Mouse (Mus musculus): ENCODE measurements around the gene Nhlrc2. TPM values are rescaled to one million over a fixed set of nuclear protein-coding genes. Genes with fewer than 3 reads are reported as not detected.
"Not testable (repeated sequence)": the region's sequence is repeated elsewhere in the genome, so short reads cannot be mapped to it uniquely, and the experiment has no call there.

Gene Nhlrc2
- total RNA-seq (2015; ENCODE audit: low replicate concordance) (3.8 and 5.9 TPM in 2 replicates), total RNA-seq (2017; ENCODE audit: low replicate concordance) (6.1 and 8.2 TPM in 2 replicates)

- ATAC-seq (replicated peaks; ENCODE audit: low FRiP score, poor library complexity, severe bottlenecking): peak; percentile 83
These were observed at the start of gene Nhlrc2 for GRCm38 (mm10) chr19:56548230-56549032. Nhlrc2 (plus strand) TSS chr19:56548261.

DNA sequence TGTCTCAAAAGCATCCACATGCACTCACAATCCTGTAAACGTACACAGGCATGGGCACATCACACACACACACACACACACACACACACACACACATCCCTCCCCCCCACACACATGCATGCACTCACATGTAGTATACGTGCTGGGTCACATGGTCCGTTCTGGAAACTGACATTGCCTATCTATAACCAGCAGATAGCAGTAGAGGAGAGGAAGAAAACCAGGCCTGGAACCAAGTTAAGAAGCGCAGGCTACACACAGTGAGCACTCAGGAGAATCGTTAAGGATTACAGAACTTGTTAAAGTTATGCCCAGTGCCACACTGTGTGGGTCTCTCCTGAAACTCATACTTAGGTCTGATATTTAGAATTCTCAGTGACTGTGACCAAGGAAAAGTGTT lies 45.0 kb upstream of the Nhlrc2 start:
- ATAC-seq (replicated peaks; ENCODE audit: low FRiP score, poor library complexity, severe bottlenecking): not testable (repeated sequence)

DNA sequence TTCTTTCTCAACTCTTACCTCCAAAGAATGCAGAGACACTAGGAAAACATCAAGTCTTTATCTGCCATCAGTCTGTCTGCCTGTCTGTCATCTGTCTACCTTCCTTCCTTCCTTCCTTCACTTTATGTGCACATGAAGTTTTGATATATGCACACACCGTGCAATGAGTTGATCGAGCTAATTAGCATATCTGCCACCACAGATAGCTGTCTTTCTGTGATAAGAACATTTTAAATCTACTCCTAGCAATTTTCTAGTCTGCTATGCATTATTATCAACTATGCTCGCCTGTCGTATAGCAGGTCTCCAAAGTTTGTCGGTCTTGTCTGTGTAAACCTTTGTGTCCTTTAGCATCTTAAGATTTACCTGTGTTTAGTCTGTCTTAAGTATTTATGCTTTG lies 44.5 kb upstream of the Nhlrc2 start:
- not testable (repeated sequence) for ATAC-seq (replicated peaks; ENCODE audit: low FRiP score, poor library complexity, severe bottlenecking)

- not testable (repeated sequence) for ATAC-seq (replicated peaks; ENCODE audit: low FRiP score, poor library complexity, severe bottlenecking)
These were observed 36.9 kb upstream of the Nhlrc2 start for GRCm38 (mm10) chr19:56511207-56511606.

DNA sequence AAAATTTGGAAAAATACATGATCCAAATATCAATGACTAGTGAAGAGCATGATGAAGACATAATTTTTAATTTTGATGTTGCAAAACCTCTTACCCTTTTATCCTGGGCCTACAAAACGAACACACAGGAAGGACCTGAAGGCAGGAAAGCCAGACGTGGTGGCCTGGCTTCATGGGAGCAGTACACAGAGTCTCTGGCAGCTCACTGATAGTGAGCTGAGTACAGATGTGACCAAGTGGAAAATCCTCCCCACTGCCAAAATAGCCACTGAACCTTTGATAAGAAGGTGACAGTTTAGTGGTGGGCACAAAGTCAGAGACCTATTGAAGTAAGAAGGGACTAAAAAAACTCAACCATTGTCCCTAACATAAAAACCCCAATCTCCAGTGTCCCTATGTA lies 34.5 kb upstream of the Nhlrc2 start:
- not testable (repeated sequence) for ATAC-seq (replicated peaks; ENCODE audit: low FRiP score, poor library complexity, severe bottlenecking)

DNA sequence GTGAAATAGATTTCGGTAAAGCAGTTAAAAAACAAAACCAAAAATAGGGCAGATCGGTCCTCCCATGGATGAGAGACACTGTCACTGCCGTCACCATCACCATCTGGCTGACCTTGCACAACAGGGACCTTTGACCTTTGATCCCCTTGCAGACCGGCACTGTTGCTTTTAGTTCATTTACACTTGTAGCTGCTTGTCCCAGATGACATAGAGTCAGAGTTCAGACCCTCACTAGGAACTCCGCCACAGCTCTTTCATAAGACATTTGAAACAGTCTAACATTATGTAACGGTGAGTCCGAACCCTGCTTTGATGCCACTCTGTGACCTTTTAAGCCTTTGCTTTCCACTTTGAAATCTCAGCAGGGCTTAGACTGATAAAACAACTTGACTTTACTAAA lies 28.7 kb upstream of the Nhlrc2 start:
- not testable (repeated sequence) for ATAC-seq (replicated peaks; ENCODE audit: low FRiP score, poor library complexity, severe bottlenecking)

- ATAC-seq (replicated peaks; ENCODE audit: low FRiP score, poor library complexity, severe bottlenecking): not testable (repeated sequence)
These were observed 17.5 kb upstream of the Nhlrc2 start for GRCm38 (mm10) chr19:56530529-56530928.

DNA sequence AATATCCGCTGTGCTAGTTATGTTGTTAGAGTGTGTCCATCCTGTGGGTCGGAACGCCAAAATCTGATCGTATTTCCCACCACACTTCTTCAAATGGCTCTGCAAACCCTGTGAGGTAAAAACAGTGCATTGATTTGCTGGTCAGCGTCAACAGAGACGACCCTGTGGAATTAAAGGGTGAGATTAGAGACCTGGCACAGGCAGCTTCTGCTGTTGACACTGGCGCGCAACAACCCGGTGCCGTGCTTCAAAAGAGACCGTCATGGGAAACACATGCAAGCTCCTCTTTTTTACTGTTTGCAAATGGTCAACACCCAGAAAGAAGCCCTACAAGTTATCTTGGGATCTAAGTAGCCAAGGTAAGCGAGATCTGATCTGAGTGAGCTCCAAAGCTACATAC lies 16.8 kb upstream of the Nhlrc2 start:
- no peak for ATAC-seq (replicated peaks; ENCODE audit: low FRiP score, poor library complexity, severe bottlenecking)

DNA sequence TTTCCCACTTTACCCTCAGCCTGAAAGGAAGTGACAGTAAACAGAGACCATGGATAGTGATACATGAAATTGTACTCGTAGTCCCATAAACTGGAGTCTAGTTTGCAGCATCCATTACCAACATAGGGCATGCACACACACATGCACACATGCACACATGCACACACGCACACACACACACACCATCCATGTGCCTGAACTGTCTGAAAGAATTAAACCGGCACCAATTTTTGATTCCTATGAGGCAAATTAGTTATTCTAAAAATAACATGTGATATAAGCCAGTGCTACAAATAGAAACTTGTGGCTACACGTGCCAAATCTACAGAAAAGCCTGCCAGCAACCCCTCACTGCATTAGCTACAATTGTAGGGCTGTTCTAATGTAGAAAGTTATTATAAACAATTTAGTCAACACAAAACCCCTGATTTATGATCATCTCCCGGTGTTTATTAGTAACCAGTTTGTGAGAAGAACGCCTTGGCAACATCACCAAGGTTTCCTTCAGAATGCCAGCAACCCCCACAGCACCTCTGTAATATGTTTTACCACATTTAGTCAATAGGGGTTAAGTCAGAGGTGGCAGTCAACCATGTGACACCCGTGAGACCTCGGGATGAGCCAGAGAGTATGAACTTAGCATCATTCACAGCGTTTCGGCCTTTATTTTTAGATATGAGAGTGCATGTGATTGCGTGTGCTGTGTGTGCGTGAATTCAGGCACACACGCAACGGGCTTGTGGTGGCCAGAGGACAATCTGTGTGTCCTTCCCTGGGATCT lies 14.6 kb upstream of the Nhlrc2 start:
- ATAC-seq (replicated peaks; ENCODE audit: low FRiP score, poor library complexity, severe bottlenecking): no peak

- ATAC-seq (replicated peaks; ENCODE audit: low FRiP score, poor library complexity, severe bottlenecking): no peak
These were observed 13.7 kb upstream of the Nhlrc2 start for GRCm38 (mm10) chr19:56534337-56534736.

- no peak for ATAC-seq (replicated peaks; ENCODE audit: low FRiP score, poor library complexity, severe bottlenecking)
These were observed 13.0 kb upstream of the Nhlrc2 start for GRCm38 (mm10) chr19:56535064-56535463.

GRCm38 (mm10) chr19:56535765-56536164 lies 12.3 kb upstream of the Nhlrc2 start:
- no peak for ATAC-seq (replicated peaks; ENCODE audit: low FRiP score, poor library complexity, severe bottlenecking)

GRCm38 (mm10) chr19:56543320-56543719 lies 4.7 kb upstream of the Nhlrc2 start:
- ATAC-seq (replicated peaks; ENCODE audit: low FRiP score, poor library complexity, severe bottlenecking): no peak

- ATAC-seq (replicated peaks; ENCODE audit: low FRiP score, poor library complexity, severe bottlenecking): no peak
These were observed 3.2 kb upstream of the Nhlrc2 start for GRCm38 (mm10) chr19:56544681-56545388.

DNA sequence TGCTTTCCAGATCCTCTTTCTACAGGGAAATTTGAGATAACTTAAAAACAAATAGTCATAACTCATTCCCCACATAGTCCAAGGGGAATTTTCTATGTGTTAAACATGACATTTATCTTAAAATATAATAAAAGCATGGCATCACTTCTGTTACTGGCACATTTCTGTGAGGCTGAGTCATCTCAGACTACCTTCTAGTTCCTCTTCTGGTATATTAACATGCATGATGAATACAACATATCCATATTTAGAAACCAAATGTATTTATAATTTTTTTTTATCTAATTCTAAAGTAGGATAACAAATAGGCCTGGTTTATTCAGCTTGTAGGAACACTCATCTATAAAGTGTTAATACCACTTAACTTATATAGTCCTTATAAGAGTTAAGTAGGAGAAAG lies 2.0 kb upstream of the Nhlrc2 start:
- no peak for ATAC-seq (replicated peaks; ENCODE audit: low FRiP score, poor library complexity, severe bottlenecking)

DNA sequence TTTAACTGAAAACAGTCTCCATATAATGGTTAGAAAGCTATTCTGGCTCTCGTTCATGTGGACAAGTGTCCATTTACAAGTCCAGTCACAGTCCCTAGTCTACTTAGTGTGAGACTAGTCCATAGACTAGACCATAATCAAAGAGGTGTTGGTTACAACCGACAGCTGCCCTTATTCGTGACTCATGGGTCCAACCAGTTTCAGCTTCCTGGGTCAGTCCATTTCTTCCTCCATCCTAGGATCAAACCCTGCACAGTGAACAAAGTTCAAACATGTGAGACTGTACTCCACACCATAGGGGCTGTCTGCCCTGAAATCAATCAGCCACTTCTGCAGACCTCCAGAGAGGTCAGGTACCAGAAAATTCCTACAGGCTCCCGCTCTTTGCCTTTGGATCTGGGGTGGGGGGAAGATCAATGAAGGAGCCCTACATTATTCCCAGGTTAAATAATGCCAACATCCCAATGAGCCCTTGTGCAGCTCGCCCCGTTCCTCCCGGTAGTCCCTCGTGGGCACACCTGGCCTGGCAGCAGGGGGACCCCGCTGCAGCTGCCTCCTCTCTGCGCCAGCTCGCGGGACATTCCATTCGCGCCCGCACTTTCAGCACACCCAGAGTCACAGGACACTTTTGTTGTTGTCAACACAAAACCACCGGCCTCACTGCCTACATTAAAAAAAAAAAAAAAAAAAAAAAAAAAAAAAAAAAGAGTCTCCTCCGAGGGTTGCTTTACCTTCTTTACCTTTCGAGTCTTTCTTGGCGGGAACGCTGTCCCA lies 418 bp upstream of the Nhlrc2 start, which contains the start of gene Dclre1a:
Gene Dclre1a, minus strand, starts transcription at position 767 of the 774 bp plus-strand sequence.
- peak; percentile 84 for ATAC-seq (replicated peaks; ENCODE audit: low FRiP score, poor library complexity, severe bottlenecking)

GRCm38 (mm10) chr19:56549033-56549680 lies 1.1 kb downstream of the Nhlrc2 start:
- no peak; the same call in 1 of the 2 replicates for ATAC-seq (replicated peaks; ENCODE audit: low FRiP score, poor library complexity, severe bottlenecking)

DNA sequence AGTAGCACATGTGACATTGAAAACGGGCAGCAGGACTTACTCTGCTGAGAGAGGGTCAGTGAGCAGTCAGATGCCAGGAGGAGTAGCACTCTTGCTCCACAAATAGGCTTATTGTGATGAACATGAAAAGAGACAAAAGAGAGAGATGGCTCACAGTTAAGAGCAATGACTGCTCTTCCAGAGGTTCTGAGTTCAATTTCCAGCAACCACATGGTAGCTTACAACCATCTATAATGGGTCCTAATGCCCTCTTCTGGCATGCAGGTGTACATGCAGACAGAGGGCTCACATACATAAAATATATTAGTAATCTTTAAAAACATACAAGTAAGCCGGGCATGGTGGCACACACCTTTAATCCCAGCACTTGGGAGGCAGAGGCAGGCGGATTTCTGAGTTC lies 5.1 kb downstream of the Nhlrc2 start:
- no peak for ATAC-seq (replicated peaks; ENCODE audit: low FRiP score, poor library complexity, severe bottlenecking)

DNA sequence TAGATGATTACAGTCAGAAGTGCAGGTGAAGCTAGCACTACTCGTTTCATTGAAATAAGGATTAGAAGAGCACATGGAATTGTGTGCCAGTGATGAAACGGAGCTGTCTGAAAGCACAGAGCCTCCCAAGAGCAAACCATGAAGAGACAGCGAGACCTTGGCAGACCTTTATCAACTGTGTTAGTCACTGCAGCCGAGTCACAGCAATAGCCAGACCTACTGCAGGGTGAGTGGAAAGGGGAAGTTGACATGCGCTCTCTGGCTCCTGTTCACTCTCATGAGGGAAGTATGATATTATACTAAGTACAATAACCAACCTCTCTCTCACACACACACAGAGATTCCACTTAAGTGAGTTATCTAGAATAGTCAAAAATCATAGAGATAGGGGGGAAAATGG lies 7.9 kb downstream of the Nhlrc2 start:
- ATAC-seq (replicated peaks; ENCODE audit: low FRiP score, poor library complexity, severe bottlenecking): no peak

Data from erythroblast, adult 5-6 weeks (primary cell).